Mouse (Mus musculus): Measurements from ENCODE around the gene Msrb2.

- TF ChIP-seq POLR2A (IDR thresholded peaks at IDR 0.05; ENCODE audit: extremely low read depth, insufficient read depth, low read length) (no peak), CTCF (IDR thresholded peaks at IDR 0.05; ENCODE audit: low read depth, low read length) (no peak)
Observed at GRCm38 (mm10) chr2:19405409-19405808, 34.2 kb downstream of the Msrb2 start.
